Comparison of ENCODE assay signal across 8 mouse cellular contexts in the genomic region with DNA sequence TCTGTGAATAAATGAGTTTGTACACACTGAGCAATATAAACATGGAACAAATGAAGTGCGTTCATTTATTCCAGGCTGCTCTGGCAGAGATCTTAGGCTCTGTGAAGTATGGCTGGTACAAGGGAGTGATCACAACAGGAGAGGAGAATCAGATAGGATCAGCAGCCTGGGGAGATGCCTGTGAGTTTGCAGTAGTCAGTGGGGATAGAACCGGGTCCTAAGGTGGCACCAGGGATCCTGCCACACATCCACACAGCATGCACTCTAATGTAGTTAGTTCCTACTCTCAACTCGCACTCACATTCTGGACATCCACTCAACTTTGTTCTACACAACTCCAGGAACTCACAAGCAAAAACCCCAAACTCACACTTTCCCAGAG. TPM values are rescaled to one million over a fixed set of nuclear protein-coding genes. Genes with fewer than 3 reads are reported as not detected.
A peak's percentile ranks its signal among the peaks of the same experiment; 100 is the strongest.
DNase-seq lines count a peak whose midpoint lies in the region; ATAC-seq lines count a peak whose summit lies in the region.

No protein-coding gene starts in this region.

- H3K4me3 ChIP-seq in kidney, embryonic 16.5 days (ENCODE audit: low read length) = peak overlapping the region; percentile 60
- peak overlapping the region; percentile 58 for H3K4me3 ChIP-seq in brown adipose tissue, adult 24 weeks (ENCODE audit: insufficient read depth, low read depth, low read length)
- peak overlapping the region; percentile 52 for H3K4me3 ChIP-seq in hindbrain, embryonic 13.5 days
- peak overlapping the region; percentile 51 for H3K4me3 ChIP-seq in midbrain, embryonic 12.5 days

- H3K4me1 ChIP-seq in kidney, embryonic 16.5 days (ENCODE audit: insufficient read depth, low read length) = peaks cover 5% of the 10 kb centered on the region; the same call in 1 of the 2 replicates
- H3K4me1 ChIP-seq in brown adipose tissue, adult 24 weeks (ENCODE audit: control insufficient read depth, insufficient read depth, insufficient read length, low read length) = peaks cover 6% of the 10 kb centered on the region; the same call in 1 of the 2 replicates
- peaks cover 7% of the 10 kb centered on the region for H3K4me1 ChIP-seq in hindbrain, embryonic 13.5 days (replicated peaks)
- H3K4me1 ChIP-seq in midbrain, embryonic 12.5 days = peaks cover 5% of the 10 kb centered on the region; the same call in 1 of the 2 replicates

- no peak for DNase-seq in kidney, postnatal 4 days
- DNase-seq in cerebellum, adult 18-20 months = no peak
- no peak for DNase-seq in testis, postnatal 14 days (ENCODE audit: low spot score)
- no peak for DNase-seq in MN1 (ENCODE audit: low spot score)

- H3K9ac ChIP-seq in kidney, embryonic 16.5 days (replicated peaks; ENCODE audit: low read length) = peak overlapping the region; percentile 73
- peak overlapping the region; percentile 67; the same call in 1 of the 2 replicates for H3K9ac ChIP-seq in hindbrain, embryonic 13.5 days
- peak overlapping the region; percentile 53 for H3K9ac ChIP-seq in midbrain, embryonic 12.5 days (replicated peaks)

- H3K27ac ChIP-seq in kidney, embryonic 16.5 days (ENCODE audit: low read length) = 0 out of 2 replicates have a peak overlapping the region, but pooled peaks have one; percentile 8
- H3K27ac ChIP-seq in brown adipose tissue, adult 24 weeks (replicated peaks; ENCODE audit: low read depth, low read length) = peak overlapping the region; percentile 31
- H3K27ac ChIP-seq in hindbrain, embryonic 13.5 days = no peak overlapping the region
- H3K27ac ChIP-seq in midbrain, embryonic 12.5 days (replicated peaks) = 0 out of 2 replicates have a peak overlapping the region, but pooled peaks have one; percentile 15

- 6% methylated on average over 3 of the region's 3 CpGs for WGBS in kidney, embryonic 16.5 days
- 14% methylated on average over 3 of the region's 3 CpGs for WGBS in hindbrain, embryonic 13.5 days
- WGBS in midbrain, embryonic 12.5 days = 12% methylated on average over 3 of the region's 3 CpGs

- no peaks in the 10 kb centered on the region for H3K9me3 ChIP-seq in kidney, embryonic 16.5 days (ENCODE audit: low read length)
- H3K9me3 ChIP-seq in hindbrain, embryonic 13.5 days = no peaks in the 10 kb centered on the region
- no peaks in the 10 kb centered on the region for H3K9me3 ChIP-seq in midbrain, embryonic 12.5 days

- H3K4me2 ChIP-seq in kidney, embryonic 16.5 days (replicated peaks; ENCODE audit: low read depth, low read length) = peak overlapping the region; percentile 57
- peak overlapping the region; percentile 58 for H3K4me2 ChIP-seq in hindbrain, embryonic 13.5 days
- peak overlapping the region; percentile 60 for H3K4me2 ChIP-seq in midbrain, embryonic 12.5 days (replicated peaks)

- no peaks in the 10 kb centered on the region for H3K27me3 ChIP-seq in kidney, embryonic 16.5 days (ENCODE audit: insufficient read depth, low read length)
- H3K27me3 ChIP-seq in hindbrain, embryonic 13.5 days = 0 out of 2 replicates have a peak, but pooled peaks cover 9% of the 10 kb centered on the region
- H3K27me3 ChIP-seq in midbrain, embryonic 12.5 days = no peaks in the 10 kb centered on the region

- H3K36me3 ChIP-seq in kidney, embryonic 16.5 days (ENCODE audit: insufficient read depth, low read length) = no peaks in the 10 kb centered on the region
- no peaks in the 10 kb centered on the region for H3K36me3 ChIP-seq in hindbrain, embryonic 13.5 days
- no peaks in the 10 kb centered on the region for H3K36me3 ChIP-seq in midbrain, embryonic 12.5 days

- peak; percentile 25 for ATAC-seq in kidney, embryonic 16.5 days (ENCODE audit: low FRiP score, low TSS enrichment)
- peak; percentile 52; the same call in 1 of the 2 replicates for ATAC-seq in hindbrain, embryonic 13.5 days (ENCODE audit: low FRiP score)
- ATAC-seq in midbrain, embryonic 12.5 days (ENCODE audit: low FRiP score, low read depth) = peak; percentile 39

RNA-seq across cellular contexts. Expression of gene Pemt, which starts 0.6 kb away (rescaled TPM):
- polyA plus RNA-seq in kidney, embryonic 16.5 days (2015; fragmentation: Nextera tagmentation; extraction: Ambion mirVana) = 11.2 and 12.2 TPM in 2 replicates
- polyA plus RNA-seq in brown adipose tissue, adult 24 weeks (2012; ENCODE audit: insufficient read depth, insufficient read length, missing spikeins) = 8.5 and 29.6 TPM in 2 replicates
- polyA plus RNA-seq in hindbrain, embryonic 13.5 days (2015; fragmentation: Nextera tagmentation; extraction: Ambion mirVana) = 7.4 and 9.1 TPM in 2 replicates
- 7.5 and 8.0 TPM in 2 replicates for polyA plus RNA-seq in midbrain, embryonic 12.5 days (2016; fragmentation: Nextera tagmentation; extraction: Ambion mirVana)

RNA-seq across cellular contexts. Expression of gene Rai1, which starts 59.1 kb away (rescaled TPM):
- 21.5 and 24.0 TPM in 2 replicates for polyA plus RNA-seq in kidney, embryonic 16.5 days (2015; fragmentation: Nextera tagmentation; extraction: Ambion mirVana)
- 11.7 and 13.7 TPM in 2 replicates for polyA plus RNA-seq in brown adipose tissue, adult 24 weeks (2012; ENCODE audit: insufficient read depth, insufficient read length, missing spikeins)
- polyA plus RNA-seq in hindbrain, embryonic 13.5 days (2015; fragmentation: Nextera tagmentation; extraction: Ambion mirVana) = 32.6 and 32.7 TPM in 2 replicates
- 28.3 and 36.2 TPM in 2 replicates for polyA plus RNA-seq in midbrain, embryonic 12.5 days (2016; fragmentation: Nextera tagmentation; extraction: Ambion mirVana)
